Mouse (Mus musculus): Measurements from ENCODE around the gene Mthfsl. TPM values are rescaled to one million over a fixed set of nuclear protein-coding genes. Genes with fewer than 3 reads are reported as not detected.
"Not testable (repeated sequence)": the region's sequence is repeated elsewhere in the genome, so short reads cannot be mapped to it uniquely, and the experiment has no call there.

Gene Mthfsl
- total RNA-seq, 2 experiments from 2014 or later, result 30.6 to 38.7 TPM

GRCm38 (mm10) chr9:88691307-88691706, 28.8 kb downstream of the Mthfsl start:
- not testable (repeated sequence) for DNase-seq

- not testable (repeated sequence) for DNase-seq
Observed at GRCm38 (mm10) chr9:88689451-88689850, 30.6 kb downstream of the Mthfsl start.

DNA sequence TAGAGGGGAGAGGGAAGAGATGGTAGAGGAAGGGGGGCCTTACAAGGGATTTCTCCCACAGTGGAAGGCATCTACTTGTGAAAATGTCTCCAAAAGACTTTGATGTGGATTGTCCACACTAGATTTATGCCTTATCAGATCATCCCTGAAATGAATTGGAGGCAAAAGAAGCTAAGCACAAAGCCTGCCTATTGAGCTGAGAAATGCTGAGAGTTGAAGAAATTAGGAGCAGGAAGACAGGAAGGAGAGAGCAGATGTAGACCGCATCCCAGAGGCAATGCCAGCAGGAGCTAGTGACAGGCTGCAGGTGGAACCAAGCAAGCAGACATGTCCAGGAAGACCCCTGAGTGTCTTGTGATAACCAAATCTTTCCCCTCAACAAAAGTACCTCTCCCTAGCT, 33.4 kb downstream of the Mthfsl start:
- not testable (repeated sequence) for DNase-seq

- DNase-seq, result not testable (repeated sequence)
Observed at GRCm38 (mm10) chr9:88658341-88658740, 61.8 kb downstream of the Mthfsl start.

DNA sequence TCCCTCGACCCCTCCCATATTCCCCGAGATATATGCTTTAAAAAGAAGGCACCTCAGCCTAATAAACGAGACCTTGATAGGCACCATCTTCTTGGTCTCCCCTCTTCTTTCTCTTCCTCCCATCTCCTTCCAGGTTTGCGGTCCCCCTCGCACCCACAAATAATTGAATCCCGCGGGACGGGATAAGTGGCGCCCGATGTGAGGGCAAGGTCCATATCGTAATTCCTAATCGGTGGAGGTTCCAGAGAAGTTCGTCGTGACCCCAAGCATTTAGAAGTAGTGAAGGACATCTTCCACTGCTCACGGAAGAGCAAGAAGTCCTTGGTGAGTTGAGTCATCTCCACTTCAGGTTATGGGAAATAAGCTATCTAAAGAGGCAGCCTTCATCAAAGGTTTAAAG, 69.4 kb downstream of the Mthfsl start:
- DNase-seq, result not testable (repeated sequence)

Other genes with a start within 250 kb of the Mthfsl start
- 10 to 100 TPM; 80.5 to 84.8 TPM for gene Syncrip, start 237.7 kb downstream of the Mthfsl start, total RNA-seq (2021)
- gene Zfp949, start 172.3 kb downstream of the Mthfsl start, total RNA-seq (2021), result 1 to 10 TPM; 7.7 to 8.8 TPM
- under 1 TPM; 0.36 to 0.76 TPM for gene Trim43a, start 139.4 kb downstream of the Mthfsl start, total RNA-seq (2021)
- 1 to 10 TPM in 1 of 2 experiments, under 1 TPM in 1; 0.53 to 1.3 TPM for gene Bcl2a1d, start 11.6 kb upstream of the Mthfsl start, total RNA-seq (2021)
- not detected for gene Trim43c, start 118.9 kb upstream of the Mthfsl start, total RNA-seq (2021)
- under 1 TPM in 1 of 2 experiments, not detected in 1; 0.96 TPM for gene Bcl2a1a, start 236.6 kb upstream of the Mthfsl start, total RNA-seq (2021)

All from adrenal gland, postnatal 36 days (tissue).